Mouse (Mus musculus) left cerebral cortex, postnatal 36 days (tissue): ENCODE results near the gene Gm6803. TPM values are rescaled to one million over a fixed set of nuclear protein-coding genes. Genes with fewer than 3 reads are reported as not detected.
"Not testable (repeated sequence)": the region's sequence is repeated elsewhere in the genome, so short reads cannot be mapped to it uniquely, and the experiment has no call there.

Experiments
- DNase-seq, 2 experiments: peaks; one replicate each; pipeline ENCODE4 v3.0.0; 2021 to 2022; ENCODE audit warnings: low spot score in 2 of 2, mixed read lengths in 1 of 2
- intact Hi-C: fragments of 180-260 bp; cut with DNase I; formaldehyde crosslinking; loops from one replicate; pipeline ENCODE4 v1.15.1; 2025
- total RNA-seq, 2 experiments: library from RNA; stranded (reverse); gene quantifications; 2 replicates each; pipeline ENCODE4 v1.2.3; 2021

Gm6803 gene
- not detected for total RNA-seq

DNA sequence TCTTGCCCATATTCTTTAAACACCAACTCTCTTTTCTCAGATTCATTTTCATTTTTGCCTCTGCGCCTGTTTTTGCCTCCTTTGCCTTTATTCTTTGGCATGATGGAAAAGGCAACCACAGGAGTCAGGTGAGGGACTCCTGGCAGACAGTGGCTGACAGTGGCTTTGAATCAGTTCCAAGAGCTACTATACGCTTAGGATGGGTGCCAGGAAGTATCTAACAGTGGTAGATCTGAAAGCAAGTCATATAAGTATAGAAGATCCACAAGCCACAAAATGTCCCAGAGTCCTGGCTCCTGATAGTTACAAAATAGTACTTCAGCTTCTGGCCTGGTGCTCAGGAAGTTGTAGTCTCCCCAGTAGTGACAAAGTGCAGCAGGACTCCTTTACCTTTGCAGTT lies at the start of gene Gm6803:
Gene Gm6803 (minus strand): TSS at position 101 of the 400 bp plus-strand sequence.
- DNase-seq, intact Hi-C loops: not testable (repeated sequence)

DNA sequence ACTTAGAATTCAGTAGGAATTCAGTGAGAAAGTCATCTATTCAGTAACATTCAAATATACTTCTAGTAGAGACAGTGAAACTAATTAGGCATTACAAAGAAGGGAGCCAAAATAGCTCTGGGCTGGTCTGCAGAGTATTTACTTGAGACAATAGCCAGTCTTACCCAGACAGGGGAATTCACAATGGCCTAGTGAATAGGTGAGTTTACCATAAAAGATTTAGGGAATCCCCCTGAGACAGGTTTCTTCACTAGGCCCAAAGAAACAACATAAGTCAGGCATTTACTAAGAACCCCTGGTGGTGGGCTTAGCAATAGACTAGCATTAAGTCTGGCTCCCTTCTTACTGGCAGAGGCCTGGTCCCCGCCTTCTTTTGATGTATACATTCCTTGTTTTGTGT lies 26.7 kb upstream of the Gm6803 start:
- DNase-seq, intact Hi-C loops: not testable (repeated sequence)

DNA sequence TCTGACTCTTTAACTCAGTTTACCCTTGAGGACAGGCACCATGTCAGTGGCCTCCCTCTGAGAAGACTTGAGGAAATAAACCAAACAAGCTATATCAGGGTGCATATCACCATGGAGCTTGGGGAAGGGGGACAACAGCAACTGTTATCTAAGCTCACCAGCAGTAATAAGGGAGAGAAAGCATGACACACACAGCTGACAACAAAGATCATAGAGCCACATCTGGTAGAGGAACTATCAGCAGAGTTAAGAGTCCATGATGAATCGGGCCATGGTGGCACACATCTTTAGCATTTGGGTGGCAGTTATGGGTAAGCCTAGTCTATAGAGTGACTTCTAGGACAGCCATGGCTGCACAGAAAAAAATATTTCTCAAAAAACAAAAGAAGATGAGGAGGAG lies 21.1 kb upstream of the Gm6803 start:
- DNase-seq, intact Hi-C loops: not testable (repeated sequence)

DNA sequence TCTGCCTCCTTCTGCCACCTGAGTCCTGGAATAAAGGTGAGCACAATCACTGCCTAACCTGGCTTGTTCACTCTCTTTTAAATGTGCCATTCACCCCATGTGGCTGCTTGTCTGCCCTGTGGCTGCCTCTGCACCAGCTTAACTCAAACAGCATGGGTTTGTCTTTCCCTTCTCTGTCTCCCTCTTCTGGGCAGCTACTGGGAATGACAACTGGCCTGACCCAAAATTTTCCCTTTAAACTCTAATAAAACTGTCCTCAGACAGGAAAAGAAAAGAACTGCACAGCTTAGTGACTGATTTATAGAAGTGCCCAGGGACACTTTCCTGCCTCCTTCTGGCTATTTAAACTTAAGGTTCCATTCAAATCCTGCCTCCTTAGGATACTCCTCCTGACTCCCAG lies 20.5 kb upstream of the Gm6803 start:
- intact Hi-C loops: not testable (repeated sequence)

DNA sequence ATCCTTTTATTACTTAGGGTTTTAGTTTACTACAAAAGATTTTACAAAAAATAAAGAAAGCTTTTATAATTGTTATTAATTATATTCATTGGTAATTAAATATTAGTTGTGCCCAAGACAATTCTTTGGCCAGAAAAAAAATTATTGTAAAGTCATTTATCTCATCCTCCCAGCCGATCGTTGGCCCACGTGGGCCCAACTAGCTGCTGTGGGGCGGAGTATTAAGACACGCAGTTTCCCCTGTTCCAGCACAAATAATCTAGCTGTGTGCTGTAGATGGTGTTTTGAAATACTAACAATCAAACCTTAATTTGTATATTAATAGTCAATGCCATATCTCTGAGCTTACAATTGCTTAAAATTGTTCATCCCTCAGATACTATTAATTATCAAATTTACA lies 13.7 kb upstream of the Gm6803 start:
- intact Hi-C loops, DNase-seq: not testable (repeated sequence)

More for the DNA sequence above, 20.5 kb upstream of the Gm6803 start:
- DNase-seq: not testable (repeated sequence)

DNA sequence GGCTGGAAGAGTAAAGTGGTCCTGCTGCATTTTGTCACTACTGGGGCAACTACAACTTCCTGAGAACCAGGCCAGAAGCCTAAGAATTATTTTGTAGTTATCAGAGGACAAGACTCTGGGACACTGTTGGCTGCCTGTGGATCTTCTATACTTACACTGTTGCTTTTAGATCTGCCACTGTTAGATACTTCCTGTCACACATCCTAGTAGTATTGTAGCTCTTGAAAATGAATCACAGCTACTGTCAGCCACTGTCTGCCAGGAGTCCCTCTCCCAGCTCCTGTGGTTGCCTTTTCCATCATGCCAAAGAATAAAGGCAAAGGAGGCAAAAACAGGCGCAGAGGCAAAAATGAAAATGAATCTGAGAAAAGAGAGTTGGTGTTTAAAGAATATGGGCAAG lies 8.1 kb upstream of the Gm6803 start, which contains the start of gene Gm2056:
Gene Gm2056 (plus strand): TSS at position 301 of the 400 bp plus-strand sequence.
- intact Hi-C loops, DNase-seq: not testable (repeated sequence)

DNA sequence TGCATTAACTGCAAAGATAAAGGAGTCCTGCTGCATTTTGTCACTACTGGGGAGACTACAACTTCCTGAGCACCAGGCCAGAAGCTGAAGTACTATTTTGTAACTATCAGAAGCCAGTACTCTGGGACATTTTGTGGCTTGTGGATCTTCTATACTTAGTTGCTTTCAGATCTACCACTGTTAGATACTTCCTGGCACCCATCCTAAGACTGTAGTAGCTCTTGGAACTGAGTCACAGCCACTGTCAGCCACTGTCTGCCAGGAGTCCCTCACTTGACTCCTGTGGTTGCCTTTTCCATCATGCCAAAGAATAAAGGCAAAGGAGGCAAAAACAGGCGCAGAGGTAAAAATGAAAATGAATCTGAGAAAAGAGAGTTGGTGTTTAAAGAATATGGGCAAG lies 7.0 kb downstream of the Gm6803 start, which contains the start of gene Gm2075:
Gene Gm2075 (plus strand): TSS at position 301 of the 400 bp plus-strand sequence.
- intact Hi-C loops: not testable (repeated sequence)

DNA sequence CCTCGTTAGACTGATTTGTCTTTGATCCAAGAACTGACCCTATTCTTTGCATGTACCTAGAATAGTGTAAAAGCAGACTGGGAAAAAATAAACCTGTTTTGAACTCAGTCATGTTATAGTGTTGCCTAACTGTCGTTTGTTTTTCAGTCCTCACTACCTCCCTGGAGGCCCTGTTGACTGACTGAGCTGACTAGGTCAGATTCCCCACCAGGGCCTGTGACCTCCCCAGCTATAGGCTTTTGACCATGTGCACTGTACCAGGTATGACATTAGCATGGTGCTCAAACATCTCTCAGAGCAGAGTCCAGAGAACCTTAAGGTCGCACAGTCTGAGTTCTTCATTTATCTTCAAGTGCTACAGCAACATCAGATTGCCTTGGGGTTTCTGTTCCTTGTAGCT lies 14.5 kb downstream of the Gm6803 start:
- intact Hi-C loops, DNase-seq: not testable (repeated sequence)

More for the DNA sequence above, 7.0 kb downstream of the Gm6803 start, which contains the start of gene Gm2075:
- DNase-seq: not testable (repeated sequence)

DNA sequence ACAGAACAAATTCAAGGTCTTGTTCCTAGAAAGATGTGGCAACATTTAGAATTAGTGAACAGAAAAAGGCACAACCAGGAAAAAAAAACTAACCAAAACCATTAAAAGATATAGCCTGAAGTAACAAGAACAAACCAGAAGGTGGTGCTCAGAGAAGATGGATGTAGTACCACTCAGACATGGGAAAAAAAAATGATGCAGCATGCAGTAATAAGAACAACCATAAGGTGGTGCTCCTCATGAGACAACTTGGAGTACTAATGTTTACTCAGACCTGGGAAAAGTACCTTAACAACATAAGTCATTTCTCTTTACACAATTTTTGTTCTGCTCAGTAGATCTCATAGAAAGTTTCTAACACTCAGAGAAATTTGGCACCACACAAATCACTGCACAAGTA lies 34.6 kb downstream of the Gm6803 start:
- intact Hi-C loops, DNase-seq: not testable (repeated sequence)

Other genes starting within 250 kb of the Gm6803 start
- not detected for gene Gm21319, start 243.0 kb downstream of the Gm6803 start, total RNA-seq
- not detected for gene Gm21936, start 223.3 kb downstream of the Gm6803 start, total RNA-seq
- gene BB287469, start 202.2 kb downstream of the Gm6803 start, total RNA-seq: not detected
- not detected for gene Gm2001, start 176.4 kb downstream of the Gm6803 start, total RNA-seq
- gene Gm2016, start 144.7 kb downstream of the Gm6803 start, total RNA-seq: not detected
- not detected for gene Gm2022, start 123.4 kb downstream of the Gm6803 start, total RNA-seq
- gene Gm2035, start 98.9 kb downstream of the Gm6803 start, total RNA-seq: not detected
- gene Gm2042, start 64.7 kb downstream of the Gm6803 start, total RNA-seq: not detected
- gene Gm2075, start 6.9 kb downstream of the Gm6803 start, total RNA-seq: not detected
- not detected for gene Gm2056, start 8.2 kb upstream of the Gm6803 start, total RNA-seq
- not detected for gene Gm16368, start 64.9 kb upstream of the Gm6803 start, total RNA-seq
- not detected for gene Gm10436, start 163.3 kb upstream of the Gm6803 start, total RNA-seq
- gene Gm8332, start 231.3 kb upstream of the Gm6803 start, total RNA-seq: not detected